Mouse (Mus musculus): ENCODE results near the gene Bphl.

DNA sequence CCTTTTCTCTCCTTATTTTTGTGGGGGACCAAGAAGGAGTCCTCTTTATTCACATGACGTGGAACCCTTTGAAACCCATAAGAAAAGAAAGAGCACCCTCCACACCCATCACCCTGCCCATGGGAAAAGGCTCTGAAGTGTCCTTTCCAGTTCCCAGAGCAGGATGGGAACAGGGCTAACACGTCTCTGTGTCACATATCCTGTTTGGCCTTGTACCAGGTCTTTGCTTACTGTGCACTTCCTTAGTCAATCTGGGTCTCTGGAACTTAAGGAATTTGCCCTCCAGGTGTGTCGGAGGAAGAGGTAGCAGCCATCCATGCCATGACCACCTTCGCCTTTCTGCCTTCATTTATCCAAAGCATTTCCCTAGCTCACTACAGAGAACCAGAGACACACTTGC, 59.1 kb downstream of the Bphl start:
- TF ChIP-seq POLR2A (IDR thresholded peaks at IDR 0.05; ENCODE audit: borderline replicate concordance, low read depth, low read length): no peak
- no peak for TF ChIP-seq CTCF (IDR thresholded peaks at IDR 0.05; ENCODE audit: low read depth, low read length)
